Mouse (Mus musculus) C2C12 (cell line): ENCODE results near the gene Zfp652. TPM values are rescaled to one million over a fixed set of nuclear protein-coding genes. Genes with fewer than 3 reads are reported as not detected.
A peak's percentile ranks its signal among the peaks of the same experiment; 100 is the strongest.
"Not testable (repeated sequence)": the region's sequence is repeated elsewhere in the genome, so short reads cannot be mapped to it uniquely, and the experiment has no call there.

Source experiments
- H3K27me3 ChIP-seq: one replicate; pipeline ENCODE4 v1.6.1; 2011; ENCODE audit not compliant: control insufficient read depth, insufficient read depth, insufficient read length
- H3K36me3 ChIP-seq: one replicate; pipeline ENCODE4 v1.6.1; 2011; ENCODE audit not compliant: control insufficient read depth, insufficient read depth
- H3K4me3 ChIP-seq: one replicate; pipeline ENCODE4 v1.5.1; 2011; ENCODE audit warnings: mild to moderate bottlenecking, control low read depth; ENCODE audit not compliant: poor library complexity, insufficient read depth, severe bottlenecking
- H3K79me2 ChIP-seq: one replicate; pipeline ENCODE4 v1.6.1; 2011; ENCODE audit not compliant: control insufficient read depth, insufficient read depth
- H3K79me3 ChIP-seq: one replicate; pipeline ENCODE4 v1.6.1; 2011; ENCODE audit warnings: low read depth, control low read depth
- H3ac ChIP-seq: one replicate; pipeline ENCODE3; 2011; ENCODE audit warnings: low read depth; ENCODE audit not compliant: control insufficient read depth, insufficient read length
- CEBPB ChIP-seq: IDR thresholded peaks from one replicate; pipeline ENCODE4 v1.6.1; 2011; ENCODE audit warnings: low read depth, mild to moderate bottlenecking, control low read depth, moderate library complexity
- CTCF ChIP-seq: IDR thresholded peaks from one replicate; pipeline ENCODE4 v1.5.1; 2011; ENCODE audit not compliant: control insufficient read depth, insufficient read depth, insufficient read length
- FOSL1 ChIP-seq: IDR thresholded peaks from one replicate; pipeline ENCODE4 v1.8.0; 2011; ENCODE audit warnings: mild to moderate bottlenecking, low read length; ENCODE audit not compliant: poor library complexity, insufficient read depth, severe bottlenecking
- MAX ChIP-seq: IDR thresholded peaks from one replicate; pipeline ENCODE4 v1.6.1; 2011; ENCODE audit warnings: mild to moderate bottlenecking, control low read depth
- MYOD1 ChIP-seq: IDR thresholded peaks from one replicate; pipeline ENCODE4 v1.6.1; 2011; ENCODE audit warnings: low read depth; ENCODE audit not compliant: control insufficient read depth, insufficient read length
- MYOG ChIP-seq: IDR thresholded peaks from one replicate; pipeline ENCODE4 v1.6.1; 2011; ENCODE audit not compliant: control insufficient read depth, insufficient read length; ENCODE audit errors: extremely low read depth
- USF1 ChIP-seq: IDR thresholded peaks from one replicate; pipeline ENCODE4 v1.6.1; 2011; ENCODE audit warnings: low read depth, mild to moderate bottlenecking, control low read depth, moderate library complexity
- long read RNA-seq, 2 experiments: library from polyadenylated mRNA; unstranded; transcript quantifications; one replicate each; pipeline ENCODE4 v2.0.0; 2019 to 2020
- polyA plus RNA-seq: library from polyadenylated mRNA; unstranded; fragments of >200 nt; fragmentation: generic; extraction: Trizol; gene quantifications from one replicate; pipeline ENCODE4 v1.2.1, GENCODE M21; 2012; ENCODE audit warnings: missing spikeins

Gene Zfp652
- polyA plus RNA-seq: 4.8 TPM
- long read RNA-seq, experiment 1, partial matches to known transcripts: 0 of 3 reads
- long read RNA-seq, experiment 1, other reads (novel, unspliced or antisense): 3 of 3 reads
- long read RNA-seq, experiment 2, partial matches to known transcripts: 0 of 3 reads
- long read RNA-seq, experiment 2, other reads (novel, unspliced or antisense): 2 of 3 reads

GRCm38 (mm10) chr11:95712563-95713224 lies at the start of gene Zfp652:
Gene Zfp652, plus strand, starts transcription at chr11:95712673.
- no peak for TF ChIP-seq CEBPB
- no peak for TF ChIP-seq USF1
- TF ChIP-seq MYOD1: no peak
- TF ChIP-seq MAX: no peak
- TF ChIP-seq CTCF: no peak
- TF ChIP-seq MYOG: no peak
- TF ChIP-seq FOSL1: no peak
- peaks cover 36% of the 10 kb centered on the region for H3K79me2 ChIP-seq
- peak within 1 kb of the TSS; percentile 72 for H3K4me3 ChIP-seq
- no peaks in the 10 kb centered on the region for H3K36me3 ChIP-seq
- H3ac ChIP-seq: peak within 1 kb of the TSS; percentile 54
- H3K27me3 ChIP-seq: peaks cover 4% of the 10 kb centered on the region
- H3K79me3 ChIP-seq: peaks cover 11% of the 10 kb centered on the region

- Histone ChIP-seq H3ac (peak within 1 kb of the TSS; percentile 87), H3K36me3 (peaks cover 33% of the 10 kb centered on the region), H3K79me2 (peaks cover 40% of the 10 kb centered on the region), H3K79me3 (peaks cover 26% of the 10 kb centered on the region), H3K4me3 (peak within 1 kb of the TSS; percentile 64), H3K27me3 (peaks cover 7% of the 10 kb centered on the region)
- no peak for TF ChIP-seq CTCF
- TF ChIP-seq MAX: peak; percentile 98
- TF ChIP-seq MYOD1: no peak
- no peak for TF ChIP-seq FOSL1
- TF ChIP-seq MYOG: no peak
- TF ChIP-seq USF1: peak; percentile 80
- TF ChIP-seq CEBPB: no peak
Observed at GRCm38 (mm10) chr11:95666529-95667149, 45.8 kb upstream of the Zfp652 start, which contains the start of gene Phb. Gene Phb, plus strand, starts transcription at chr11:95666957.

- Histone ChIP-seq H3K4me3 (peak overlapping the region; percentile 64), H3K79me3 (peaks cover 26% of the 10 kb centered on the region), H3K36me3 (peaks cover 36% of the 10 kb centered on the region), H3K79me2 (peaks cover 40% of the 10 kb centered on the region), H3K27me3 (peaks cover 1% of the 10 kb centered on the region), H3ac (peak overlapping the region; percentile 87)
- TF ChIP-seq CTCF (no peak), MAX (no peak), FOSL1 (no peak), MYOG (no peak), CEBPB (no peak), MYOD1 (no peak), USF1 (no peak)
Observed at GRCm38 (mm10) chr11:95667177-95667576, 45.3 kb upstream of the Zfp652 start.

- peaks cover 37% of the 10 kb centered on the region for H3K36me3 ChIP-seq
- H3ac ChIP-seq, H3K4me3 ChIP-seq, H3K27me3 ChIP-seq: not testable (repeated sequence)
- peaks cover 41% of the 10 kb centered on the region for H3K79me2 ChIP-seq
- peaks cover 26% of the 10 kb centered on the region for H3K79me3 ChIP-seq
Observed at GRCm38 (mm10) chr11:95668086-95668485, 44.4 kb upstream of the Zfp652 start.

GRCm38 (mm10) chr11:95675498-95675897 lies 37.0 kb upstream of the Zfp652 start:
- Histone ChIP-seq H3K79me3 (no peaks in the 10 kb centered on the region), H3K36me3 (peaks cover 72% of the 10 kb centered on the region), H3K27me3 (no peaks in the 10 kb centered on the region), H3K79me2 (peaks cover 12% of the 10 kb centered on the region), H3K4me3 (no peak overlapping the region), H3ac (no peak overlapping the region)
- TF ChIP-seq MYOG (no peak), CTCF (no peak), MYOD1 (no peak), CEBPB (no peak), MAX (no peak), USF1 (no peak), FOSL1 (no peak)
